Mouse (Mus musculus) small intestine, adult 2 months (tissue): ENCODE results near the gene Abca2.

Source experiments
- CTCF ChIP-seq: fragments of 200-500 bp; IDR thresholded peaks from 2 replicates; pipeline ENCODE4 v1.5.1; 2012; ENCODE audit warnings: low read depth, mild to moderate bottlenecking, control low read depth, inconsistent platforms, low read length, moderate library complexity, mixed read lengths; ENCODE audit not compliant: insufficient replicate concordance, insufficient read length; ENCODE audit errors: extremely low read depth
- POLR2A ChIP-seq: fragments of 200-500 bp; IDR thresholded peaks from 2 replicates; pipeline ENCODE4 v1.6.1; 2012; ENCODE audit warnings: low read depth, mild to moderate bottlenecking, control low read depth, inconsistent platforms, low read length, moderate library complexity

DNA sequence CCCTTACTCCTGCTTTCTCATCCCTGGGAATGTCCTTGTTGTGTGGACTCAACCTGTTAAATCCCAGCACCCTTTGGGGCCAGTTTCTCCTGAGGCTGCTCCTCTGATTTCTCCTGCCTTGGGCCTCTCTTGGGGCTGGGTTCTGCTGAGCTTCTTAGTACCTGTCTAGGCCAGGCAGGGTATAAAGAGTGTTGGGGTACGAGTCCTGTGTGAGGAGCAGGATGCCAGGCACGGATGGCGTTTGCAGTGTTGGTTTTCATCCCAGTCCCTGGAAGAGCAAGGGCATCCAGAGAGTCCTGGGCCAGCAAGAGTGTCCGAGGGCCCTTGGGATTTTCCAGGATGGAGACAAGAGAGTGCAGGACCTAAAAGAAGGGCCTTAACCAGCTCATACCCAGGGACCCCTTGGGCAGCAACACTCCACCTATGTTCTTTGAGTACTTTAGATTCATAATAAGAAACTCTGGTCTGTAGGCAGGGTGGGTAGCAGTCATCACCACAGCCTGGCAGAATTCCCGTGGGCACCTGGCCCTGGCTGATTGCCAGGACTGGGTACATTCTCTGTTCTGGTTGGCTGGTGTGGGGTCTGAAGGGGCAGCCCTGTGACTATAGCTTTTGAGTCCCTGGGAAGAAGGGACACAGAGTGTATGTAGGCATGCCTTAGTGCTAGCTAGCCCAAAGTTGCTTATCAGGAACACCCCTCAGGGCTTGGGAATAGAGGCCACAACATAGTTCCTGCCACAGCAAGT lies 1.1 kb downstream of the Abca2 start:
- TF ChIP-seq CTCF: no peak
- TF ChIP-seq POLR2A: no peak
